Mouse (Mus musculus) intestine, embryonic 16.5 days (tissue): Measurements from ENCODE around the gene Ogdh. TPM values are rescaled to one million over a fixed set of nuclear protein-coding genes. Genes with fewer than 3 reads are reported as not detected.

Experiments
- ATAC-seq: fragments of 200-750 bp; cut with Nextera tagmentation; 2 replicates; pipeline ENCODE4 v1.8.0; 2017; ENCODE audit warnings: moderate TSS enrichment, moderate library complexity
- H3K27ac ChIP-seq: fragments of 300-500 bp; sonication (generic); 2 replicates; pipeline ENCODE4 v1.5.1; 2014; ENCODE audit warnings: mild to moderate bottlenecking, low read length
- H3K27me3 ChIP-seq: fragments of 300-500 bp; sonication (generic); replicated peaks from 2 replicates; pipeline ENCODE4 v1.6.1; 2014; ENCODE audit warnings: low read length, control low read depth, mixed read lengths; ENCODE audit not compliant: control insufficient read depth, insufficient read depth
- H3K36me3 ChIP-seq: fragments of 300-500 bp; sonication (generic); 2 replicates; pipeline ENCODE4 v1.6.1; 2014; ENCODE audit warnings: low read length, control low read depth; ENCODE audit not compliant: control insufficient read depth, insufficient read depth
- H3K4me1 ChIP-seq: fragments of 300-500 bp; sonication (generic); 2 replicates; pipeline ENCODE4 v1.6.1; 2014; ENCODE audit warnings: low read length, control low read depth, mixed read lengths; ENCODE audit not compliant: control insufficient read depth, insufficient read depth
- H3K4me2 ChIP-seq: fragments of 300-500 bp; sonication (generic); 2 replicates; pipeline ENCODE4 v1.6.1; 2014; ENCODE audit warnings: low read depth, low read length, control low read depth
- H3K4me3 ChIP-seq: fragments of 300-500 bp; sonication (generic); 2 replicates; pipeline ENCODE4 v1.5.1; 2014; ENCODE audit warnings: mild to moderate bottlenecking, low read length
- H3K9ac ChIP-seq: fragments of 300-500 bp; sonication (generic); 2 replicates; pipeline ENCODE4 v1.6.1; 2014; ENCODE audit warnings: low read depth, low read length
- H3K9me3 ChIP-seq: fragments of 300-500 bp; sonication (generic); 2 replicates; pipeline ENCODE4 v1.6.1; 2016; ENCODE audit warnings: low read length, control low read depth; ENCODE audit not compliant: control insufficient read depth
- WGBS: fragments of 180-500 bp; shearing (Covaris S2); extraction: QIAGEN DNeasy Blood & Tissue Kit; methylation state at CpG from one replicate; pipeline ENCODE4 v1.1.7; 2014; 5-methylcytosine and 5-hydroxymethylcytosine counted together
- polyA plus RNA-seq: library from polyadenylated mRNA; unstranded; fragments of >200 nt; fragmentation: Nextera tagmentation; extraction: Ambion mirVana; gene quantifications from 2 replicates; pipeline ENCODE4 v1.2.1, GENCODE M21; 2015

Ogdh gene
- polyA plus RNA-seq, 1 experiment from 2014 or later = 171 TPM

GRCm38 (mm10) chr11:6390376-6391053, 99.1 kb downstream of the Ogdh start:
- H3K36me3 ChIP-seq = peaks cover 2% of the 10 kb centered on the region; the same call in 1 of the 2 replicates
- peak overlapping the region; percentile 88 for H3K4me3 ChIP-seq
- WGBS = 80% methylated on average over 8 of the region's 8 CpGs
- no peak overlapping the region for H3K27ac ChIP-seq
- peaks cover 17% of the 10 kb centered on the region for H3K4me1 ChIP-seq
- peak overlapping the region; percentile 85 for H3K4me2 ChIP-seq
- H3K9ac ChIP-seq = peak overlapping the region; percentile 93; the same call in 1 of the 2 replicates
- no peaks in the 10 kb centered on the region for H3K27me3 ChIP-seq
- no peaks in the 10 kb centered on the region for H3K9me3 ChIP-seq
- no peak for ATAC-seq

GRCm38 (mm10) chr11:6391516-6392276, 100.3 kb downstream of the Ogdh start:
- 80% methylated on average over 8 of the region's 8 CpGs for WGBS
- Histone ChIP-seq H3K4me2 (no peak overlapping the region), H3K4me3 (no peak overlapping the region), H3K27ac (no peak overlapping the region), H3K27me3 (no peaks in the 10 kb centered on the region), H3K36me3 (peaks cover 6% of the 10 kb centered on the region; the same call in 1 of the 2 replicates), H3K9ac (0 out of 2 replicates have a peak overlapping the region, but pooled peaks have one; percentile 17), H3K4me1 (peaks cover 17% of the 10 kb centered on the region), H3K9me3 (no peaks in the 10 kb centered on the region)
- ATAC-seq = no peak

GRCm38 (mm10) chr11:6392857-6393256, 101.4 kb downstream of the Ogdh start:
- no peak for ATAC-seq
- no peak overlapping the region for H3K4me3 ChIP-seq
- 83% methylated on average over 6 of the region's 6 CpGs for WGBS
- H3K4me2 ChIP-seq = no peak overlapping the region
- no peaks in the 10 kb centered on the region for H3K27me3 ChIP-seq
- H3K4me1 ChIP-seq = peaks cover 17% of the 10 kb centered on the region
- peaks cover 16% of the 10 kb centered on the region for H3K36me3 ChIP-seq
- H3K9me3 ChIP-seq = no peaks in the 10 kb centered on the region
- no peak overlapping the region for H3K9ac ChIP-seq
- H3K27ac ChIP-seq = no peak overlapping the region

GRCm38 (mm10) chr11:6393866-6394265, 102.4 kb downstream of the Ogdh start:
- Histone ChIP-seq H3K4me3 (no peak overlapping the region), H3K27ac (no peak overlapping the region), H3K9me3 (no peaks in the 10 kb centered on the region), H3K27me3 (no peaks in the 10 kb centered on the region), H3K9ac (no peak overlapping the region), H3K4me2 (no peak overlapping the region), H3K36me3 (peaks cover 19% of the 10 kb centered on the region), H3K4me1 (peaks cover 17% of the 10 kb centered on the region)
- ATAC-seq = no peak
- WGBS = 61% methylated on average over 1 of the region's 1 CpGs

GRCm38 (mm10) chr11:6395565-6395964, 104.1 kb downstream of the Ogdh start:
- H3K4me2 ChIP-seq = no peak overlapping the region

GRCm38 (mm10) chr11:6398141-6398540, 106.7 kb downstream of the Ogdh start:
- H3K4me2 ChIP-seq = no peak overlapping the region
- no peaks in the 10 kb centered on the region for H3K27me3 ChIP-seq
- H3K36me3 ChIP-seq = peaks cover 43% of the 10 kb centered on the region
- H3K4me1 ChIP-seq = no peaks in the 10 kb centered on the region
- H3K9me3 ChIP-seq = no peaks in the 10 kb centered on the region
- WGBS = 93% methylated on average over 10 of the region's 10 CpGs
- no peak overlapping the region for H3K9ac ChIP-seq
- ATAC-seq = no peak
- H3K4me3 ChIP-seq = no peak overlapping the region
- no peak overlapping the region for H3K27ac ChIP-seq

More at GRCm38 (mm10) chr11:6395565-6395964, 104.1 kb downstream of the Ogdh start:
- Histone ChIP-seq H3K36me3 (peaks cover 23% of the 10 kb centered on the region), H3K4me3 (no peak overlapping the region), H3K27me3 (no peaks in the 10 kb centered on the region), H3K4me1 (peaks cover 12% of the 10 kb centered on the region), H3K9me3 (no peaks in the 10 kb centered on the region), H3K27ac (no peak overlapping the region), H3K9ac (no peak overlapping the region)
- WGBS = 91% methylated on average over 5 of the region's 5 CpGs
- ATAC-seq = no peak

- H3K4me2 ChIP-seq = no peak overlapping the region
- no peak overlapping the region for H3K9ac ChIP-seq
- H3K36me3 ChIP-seq = peaks cover 41% of the 10 kb centered on the region
- ATAC-seq = no peak
- H3K27me3 ChIP-seq = no peaks in the 10 kb centered on the region
- H3K4me1 ChIP-seq = peaks cover 26% of the 10 kb centered on the region
- H3K4me3 ChIP-seq = no peak overlapping the region
- H3K9me3 ChIP-seq = no peaks in the 10 kb centered on the region
- WGBS = 87% methylated on average over 19 of the region's 19 CpGs
- H3K27ac ChIP-seq = no peak overlapping the region
These were observed 111.4 kb downstream of the Ogdh start for GRCm38 (mm10) chr11:6402515-6403510.

GRCm38 (mm10) chr11:6403830-6404405, 112.5 kb downstream of the Ogdh start:
- no peaks in the 10 kb centered on the region for H3K27me3 ChIP-seq
- peaks cover 26% of the 10 kb centered on the region for H3K4me1 ChIP-seq
- H3K36me3 ChIP-seq = peaks cover 38% of the 10 kb centered on the region
- ATAC-seq = no peak
- 91% methylated on average over 5 of the region's 5 CpGs for WGBS
- H3K4me3 ChIP-seq = no peak overlapping the region
- H3K9ac ChIP-seq = no peak overlapping the region
- H3K9me3 ChIP-seq = no peaks in the 10 kb centered on the region
- H3K27ac ChIP-seq = no peak overlapping the region
- H3K4me2 ChIP-seq = no peak overlapping the region
